ENCODE assay signal across 8 mouse cellular contexts in genomic region chr17:25273706-25274501, GRCm38 (mm10). TPM values are rescaled to one million over a fixed set of nuclear protein-coding genes. Genes with fewer than 3 reads are reported as not detected.
DNase-seq lines count a peak whose midpoint lies in the region; ATAC-seq and TF ChIP-seq lines count a peak whose summit lies in the region.

No protein-coding gene starts in this region.

- peak; percentile 94 for TF ChIP-seq CTCF in liver, embryonic 14.5 days (IDR thresholded peaks at IDR 0.05; ENCODE audit: low read depth)
- TF ChIP-seq CTCF in stomach, postnatal 0 days (IDR thresholded peaks at IDR 0.05; ENCODE audit: low read depth) = peak; percentile 85

- H3K4me1 ChIP-seq in heart, embryonic 14.5 days (ENCODE audit: control insufficient read depth in 2 of 2, insufficient read depth in 2 of 2, low read length in 2 of 2) = peaks cover 18 to 35% of the 10 kb centered on the region in 2 experiments
- peaks cover 23 to 26% of the 10 kb centered on the region in 2 experiments for H3K4me1 ChIP-seq in liver, embryonic 14.5 days (replicated peaks; ENCODE audit: control insufficient read depth in 2 of 2, insufficient read depth in 2 of 2, low read length in 1 of 2)
- H3K4me1 ChIP-seq in neural tube, embryonic 11.5 days (ENCODE audit: control insufficient read depth, insufficient read depth, low read length) = peaks cover 20% of the 10 kb centered on the region
- H3K4me1 ChIP-seq in stomach, postnatal 0 days (replicated peaks; ENCODE audit: control insufficient read depth, insufficient read depth) = peaks cover 8% of the 10 kb centered on the region; the same call in 1 of the 2 replicates

- DNase-seq in c-Kit-negative CD71-positive TER-119-positive erythroid progenitor cells, embryonic 14.5 days (ENCODE audit: low read depth, low spot score) = peak; percentile 98
- DNase-seq in fibroblast of lung, adult 2 months (ENCODE audit: low read depth) = peak; percentile 93
- DNase-seq in kidney, postnatal 14 days = peak; percentile 98
- DNase-seq in liver, embryonic 14.5 days (ENCODE audit: low read depth in 3 of 3, low spot score in 3 of 3) = peak; percentile 95 to 97 (median 96)
- DNase-seq in neural tube, embryonic 11.5 days (ENCODE audit: low spot score) = peak; percentile 95
- DNase-seq in stomach, postnatal 0 days (ENCODE audit: low spot score) = peak; percentile 92

- no peaks in the 10 kb centered on the region for H3K27me3 ChIP-seq in heart, embryonic 14.5 days (ENCODE audit: control insufficient read depth, insufficient read depth, low read length)
- no peaks in the 10 kb centered on the region for H3K27me3 ChIP-seq in liver, embryonic 14.5 days (ENCODE audit: control insufficient read depth, insufficient read depth, low read length)
- H3K27me3 ChIP-seq in neural tube, embryonic 11.5 days (ENCODE audit: control insufficient read depth, insufficient read depth, low read length) = no peaks in the 10 kb centered on the region
- no peaks in the 10 kb centered on the region for H3K27me3 ChIP-seq in stomach, postnatal 0 days (ENCODE audit: control insufficient read depth, insufficient read depth, low read length)

- no peaks in the 10 kb centered on the region for H3K9me3 ChIP-seq in heart, embryonic 14.5 days (ENCODE audit: control insufficient read depth, low read length)
- no peaks in the 10 kb centered on the region for H3K9me3 ChIP-seq in liver, embryonic 14.5 days (ENCODE audit: control insufficient read depth, low read length)
- H3K9me3 ChIP-seq in neural tube, embryonic 11.5 days (ENCODE audit: control insufficient read depth, low read length) = no peaks in the 10 kb centered on the region
- H3K9me3 ChIP-seq in stomach, postnatal 0 days (ENCODE audit: control insufficient read depth, low read length) = no peaks in the 10 kb centered on the region

- H3K36me3 ChIP-seq in heart, embryonic 14.5 days (ENCODE audit: control insufficient read depth, insufficient read depth, low read length) = peaks cover 20% of the 10 kb centered on the region
- peaks cover 15% of the 10 kb centered on the region for H3K36me3 ChIP-seq in liver, embryonic 14.5 days (replicated peaks; ENCODE audit: control insufficient read depth, insufficient read depth, low read depth)
- peaks cover 4% of the 10 kb centered on the region; the same call in 1 of the 2 replicates for H3K36me3 ChIP-seq in neural tube, embryonic 11.5 days (ENCODE audit: control insufficient read depth, insufficient read depth, low read length)
- no peaks in the 10 kb centered on the region for H3K36me3 ChIP-seq in stomach, postnatal 0 days (ENCODE audit: control insufficient read depth, insufficient read depth, low read length)

- peak overlapping the region; percentile 97 to 99 for H3K4me3 ChIP-seq in heart, embryonic 14.5 days (ENCODE audit: control insufficient read depth in 1 of 2, insufficient read depth in 1 of 2, low read depth in 1 of 2, low read length in 2 of 2)
- H3K4me3 ChIP-seq in liver, embryonic 14.5 days (ENCODE audit: insufficient read depth in 1 of 2, low read depth in 2 of 2, low read length in 2 of 2) = peak overlapping the region; percentile 82 to 100
- H3K4me3 ChIP-seq in neural tube, embryonic 11.5 days (ENCODE audit: low read depth, low read length) = peak overlapping the region; percentile 100
- H3K4me3 ChIP-seq in stomach, postnatal 0 days (ENCODE audit: low read depth, low read length) = peak overlapping the region; percentile 95

- no peak; the same call in 1 of the 2 replicates for TF ChIP-seq EP300 in liver, embryonic 14.5 days (IDR thresholded peaks at IDR 0.05; ENCODE audit: low read depth)
- TF ChIP-seq EP300 in stomach, postnatal 0 days (optimal IDR thresholded peaks at IDR 0.05) = peak; percentile 65

- peak; percentile 78 for ATAC-seq in CD4-positive, CD25-positive, alpha-beta regulatory T cell, adult 4 months
- peak; percentile 85 for ATAC-seq in heart, embryonic 14.5 days (ENCODE audit: insufficient number of reproducible peaks, insufficient read depth, low FRiP score, low read depth)
- peak; percentile 85 for ATAC-seq in liver, embryonic 14.5 days (ENCODE audit: insufficient read depth)
- peak; percentile 91 for ATAC-seq in neural tube, embryonic 11.5 days (ENCODE audit: insufficient read depth, low FRiP score, low TSS enrichment)
- ATAC-seq in stomach, postnatal 0 days (ENCODE audit: low FRiP score, low TSS enrichment) = peak; percentile 86

- peak overlapping the region; percentile 99 for H3K27ac ChIP-seq in heart, embryonic 14.5 days (replicated peaks in 1 of 2; ENCODE audit: control insufficient read depth in 1 of 2, insufficient read depth in 1 of 2, low read depth in 2 of 2, low read length in 2 of 2)
- H3K27ac ChIP-seq in liver, embryonic 14.5 days = peak overlapping the region; percentile 92
- H3K27ac ChIP-seq in neural tube, embryonic 11.5 days (ENCODE audit: low read depth, low read length) = peak overlapping the region; percentile 95
- peak overlapping the region; percentile 99 for H3K27ac ChIP-seq in stomach, postnatal 0 days (replicated peaks)

- H3K4me2 ChIP-seq in heart, embryonic 14.5 days (ENCODE audit: low read length) = peak overlapping the region; percentile 98
- peak overlapping the region; percentile 99 for H3K4me2 ChIP-seq in liver, embryonic 14.5 days (ENCODE audit: low read depth)
- peak overlapping the region; percentile 38 for H3K4me2 ChIP-seq in neural tube, embryonic 11.5 days (ENCODE audit: low read depth)
- H3K4me2 ChIP-seq in stomach, postnatal 0 days (replicated peaks; ENCODE audit: low read depth) = peak overlapping the region; percentile 95

- WGBS in heart, embryonic 14.5 days = 1% methylated on average over 38 of the region's 45 CpGs
- WGBS in liver, embryonic 14.5 days (ENCODE audit: insufficient replicate concordance) = under 1% methylated on average over 37 of the region's 45 CpGs
- under 1% methylated on average over 42 of the region's 45 CpGs for WGBS in neural tube, embryonic 11.5 days
- WGBS in stomach, postnatal 0 days = under 1% methylated on average over 35 of the region's 45 CpGs

- H3K9ac ChIP-seq in heart, embryonic 14.5 days (ENCODE audit: low read length) = peak overlapping the region; percentile 100
- peak overlapping the region; percentile 99 for H3K9ac ChIP-seq in liver, embryonic 14.5 days (replicated peaks)
- H3K9ac ChIP-seq in neural tube, embryonic 11.5 days (ENCODE audit: low read length) = peak overlapping the region; percentile 100
- peak overlapping the region; percentile 98 for H3K9ac ChIP-seq in stomach, postnatal 0 days (ENCODE audit: low read length)

RNA-seq across cellular contexts. Expression of gene Ube2i, which starts 0.5 kb away (rescaled TPM):
- polyA plus RNA-seq in CD4-positive, CD25-positive, alpha-beta regulatory T cell, adult 4 months (2017; shearing (Covaris generic)) = 100 to 1,000 TPM; 417 to 488 TPM
- 341 and 365 TPM in 2 replicates for polyA plus RNA-seq in heart, embryonic 14.5 days (2014; fragmentation: Nextera tagmentation; extraction: Ambion mirVana)
- polyA plus RNA-seq in liver, embryonic 14.5 days (2012; rRNA removed) = 129 and 168 TPM in 2 replicates
- 244 and 260 TPM in 2 replicates for polyA plus RNA-seq in liver, embryonic 14.5 days (2014; fragmentation: Nextera tagmentation; extraction: Ambion mirVana)
- polyA plus RNA-seq in neural tube, embryonic 11.5 days (2014; fragmentation: Nextera tagmentation; extraction: Ambion mirVana) = 774 and 803 TPM in 2 replicates
- 308 and 318 TPM in 2 replicates for polyA plus RNA-seq in stomach, postnatal 0 days (2015; fragmentation: Nextera tagmentation; extraction: Ambion mirVana)

RNA-seq across cellular contexts. Expression of gene Baiap3, which starts 17.7 kb away (rescaled TPM):
- 10 to 100 TPM; 14.4 to 31.1 TPM for polyA plus RNA-seq in CD4-positive, CD25-positive, alpha-beta regulatory T cell, adult 4 months (2017; shearing (Covaris generic))
- polyA plus RNA-seq in heart, embryonic 14.5 days (2014; fragmentation: Nextera tagmentation; extraction: Ambion mirVana) = 0.76 TPM in 1 of 2 replicates, not detected in the other
- 0.27 and 0.63 TPM in 2 replicates for polyA plus RNA-seq in liver, embryonic 14.5 days (2012; rRNA removed)
- polyA plus RNA-seq in liver, embryonic 14.5 days (2014; fragmentation: Nextera tagmentation; extraction: Ambion mirVana) = 0.69 TPM in 1 of 2 replicates, not detected in the other
- polyA plus RNA-seq in neural tube, embryonic 11.5 days (2014; fragmentation: Nextera tagmentation; extraction: Ambion mirVana) = 1.4 and 1.8 TPM in 2 replicates
- polyA plus RNA-seq in stomach, postnatal 0 days (2015; fragmentation: Nextera tagmentation; extraction: Ambion mirVana) = 1.2 and 1.3 TPM in 2 replicates

RNA-seq across cellular contexts. Expression of gene Prss34, which starts 24.3 kb away (rescaled TPM):
- polyA plus RNA-seq in CD4-positive, CD25-positive, alpha-beta regulatory T cell, adult 4 months (2017; shearing (Covaris generic)) = not detected
- polyA plus RNA-seq in heart, embryonic 14.5 days (2014; fragmentation: Nextera tagmentation; extraction: Ambion mirVana) = 0.16 and 0.27 TPM in 2 replicates
- polyA plus RNA-seq in liver, embryonic 14.5 days (2012; rRNA removed) = 0.89 and 1.8 TPM in 2 replicates
- polyA plus RNA-seq in liver, embryonic 14.5 days (2014; fragmentation: Nextera tagmentation; extraction: Ambion mirVana) = 0.71 and 3.6 TPM in 2 replicates
- 0.25 TPM in 1 of 2 replicates, not detected in the other for polyA plus RNA-seq in neural tube, embryonic 11.5 days (2014; fragmentation: Nextera tagmentation; extraction: Ambion mirVana)
- 0.50 and 0.52 TPM in 2 replicates for polyA plus RNA-seq in stomach, postnatal 0 days (2015; fragmentation: Nextera tagmentation; extraction: Ambion mirVana)

RNA-seq across cellular contexts. Expression of gene Tsr3, which starts 33.9 kb away (rescaled TPM):
- polyA plus RNA-seq in CD4-positive, CD25-positive, alpha-beta regulatory T cell, adult 4 months (2017; shearing (Covaris generic)) = 10 to 100 TPM; 35.1 to 36.0 TPM
- 25.3 TPM in 2 replicates for polyA plus RNA-seq in heart, embryonic 14.5 days (2014; fragmentation: Nextera tagmentation; extraction: Ambion mirVana)
- polyA plus RNA-seq in liver, embryonic 14.5 days (2012; rRNA removed) = 11.1 and 13.0 TPM in 2 replicates
- 17.4 and 18.5 TPM in 2 replicates for polyA plus RNA-seq in liver, embryonic 14.5 days (2014; fragmentation: Nextera tagmentation; extraction: Ambion mirVana)
- polyA plus RNA-seq in neural tube, embryonic 11.5 days (2014; fragmentation: Nextera tagmentation; extraction: Ambion mirVana) = 59.8 and 63.6 TPM in 2 replicates
- polyA plus RNA-seq in stomach, postnatal 0 days (2015; fragmentation: Nextera tagmentation; extraction: Ambion mirVana) = 31.3 and 33.7 TPM in 2 replicates

RNA-seq across cellular contexts. Expression of gene Gnptg, which starts 34.0 kb away (rescaled TPM):
- 10 to 100 TPM; 76.7 to 77.2 TPM for polyA plus RNA-seq in CD4-positive, CD25-positive, alpha-beta regulatory T cell, adult 4 months (2017; shearing (Covaris generic))
- 23.8 and 25.9 TPM in 2 replicates for polyA plus RNA-seq in heart, embryonic 14.5 days (2014; fragmentation: Nextera tagmentation; extraction: Ambion mirVana)
- polyA plus RNA-seq in liver, embryonic 14.5 days (2012; rRNA removed) = 11.1 and 11.2 TPM in 2 replicates
- polyA plus RNA-seq in liver, embryonic 14.5 days (2014; fragmentation: Nextera tagmentation; extraction: Ambion mirVana) = 15.6 and 17.0 TPM in 2 replicates
- 51.9 and 58.7 TPM in 2 replicates for polyA plus RNA-seq in neural tube, embryonic 11.5 days (2014; fragmentation: Nextera tagmentation; extraction: Ambion mirVana)
- polyA plus RNA-seq in stomach, postnatal 0 days (2015; fragmentation: Nextera tagmentation; extraction: Ambion mirVana) = 36.0 and 39.3 TPM in 2 replicates

Comparison
In these comparisons a context has a peak if more than half of its experiments do, and no peak if none do; other contexts are left out.
1. Peak in every context shown above with its lines: DNase-seq, ATAC-seq, H3K4me3 ChIP-seq and H3K27ac ChIP-seq.
2. H3K4me2 ChIP-seq: peak in every context shown above with its lines; median percentile 99 in liver, embryonic 14.5 days; 98 in heart, embryonic 14.5 days; 95 in stomach, postnatal 0 days; 38 in neural tube, embryonic 11.5 days.